Mouse (Mus musculus) telencephalon, adult 2 months (tissue): ENCODE results near the gene Pear1.

Source experiments
- DNase-seq: peaks from one replicate; pipeline ENCODE4 v3.0.0-alpha.2; 2011; ENCODE audit warnings: low read depth, low spot score

Gene Pear1

GRCm38 (mm10) chr3:87765091-87765490, 59.0 kb downstream of the Pear1 start:
- DNase-seq = no peak

- DNase-seq = no peak
Measured at GRCm38 (mm10) chr3:87764506-87764905, 59.6 kb downstream of the Pear1 start.

- peak; percentile 77 for DNase-seq
Measured at GRCm38 (mm10) chr3:87763683-87764289, 60.3 kb downstream of the Pear1 start.

- DNase-seq = no peak
Measured at GRCm38 (mm10) chr3:87763202-87763601, 60.9 kb downstream of the Pear1 start.

- no peak for DNase-seq
Measured at GRCm38 (mm10) chr3:87761408-87762375, 62.4 kb downstream of the Pear1 start.

GRCm38 (mm10) chr3:87758641-87759040, 65.5 kb downstream of the Pear1 start:
- DNase-seq = no peak

- DNase-seq = no peak
Measured at GRCm38 (mm10) chr3:87756488-87756887, 67.6 kb downstream of the Pear1 start.

GRCm38 (mm10) chr3:87755964-87756363, 68.1 kb downstream of the Pear1 start:
- no peak for DNase-seq

- DNase-seq = no peak
Measured at GRCm38 (mm10) chr3:87753829-87754228, 70.3 kb downstream of the Pear1 start.

- DNase-seq = no peak
Measured at GRCm38 (mm10) chr3:87752567-87752966, 71.5 kb downstream of the Pear1 start.

- DNase-seq = no peak
Measured at GRCm38 (mm10) chr3:87749977-87750376, 74.1 kb downstream of the Pear1 start.

GRCm38 (mm10) chr3:87749036-87749435, 75.1 kb downstream of the Pear1 start:
- DNase-seq = no peak

GRCm38 (mm10) chr3:87748431-87748830, 75.7 kb downstream of the Pear1 start, which contains the start of gene Lrrc71:
Lrrc71 (minus strand) TSS chr3:87748625.
- DNase-seq = no peak

GRCm38 (mm10) chr3:87745036-87745659, 79.0 kb downstream of the Pear1 start:
- DNase-seq = no peak

GRCm38 (mm10) chr3:87743927-87744326, 80.2 kb downstream of the Pear1 start:
- DNase-seq = no peak

- no peak for DNase-seq
Measured at GRCm38 (mm10) chr3:87742735-87743134, 81.4 kb downstream of the Pear1 start.

- no peak for DNase-seq
Measured at GRCm38 (mm10) chr3:87742013-87742412, 82.1 kb downstream of the Pear1 start.

- no peak for DNase-seq
Measured at GRCm38 (mm10) chr3:87738906-87739305, 85.2 kb downstream of the Pear1 start.

- DNase-seq = no peak
Measured at GRCm38 (mm10) chr3:87735335-87735734, 88.8 kb downstream of the Pear1 start.

- no peak for DNase-seq
Measured at GRCm38 (mm10) chr3:87733984-87734761, 89.9 kb downstream of the Pear1 start.

GRCm38 (mm10) chr3:87733098-87733497, 91.0 kb downstream of the Pear1 start:
- no peak for DNase-seq

GRCm38 (mm10) chr3:87728696-87729095, 95.4 kb downstream of the Pear1 start:
- DNase-seq = no peak
